Mouse (Mus musculus): ENCODE measurements around the gene Neu1. TPM values are rescaled to one million over a fixed set of nuclear protein-coding genes. Genes with fewer than 3 reads are reported as not detected.

Gene Neu1
- 30.5 and 30.9 TPM in 2 replicates for polyA plus RNA-seq (2012; rRNA removed)

DNA sequence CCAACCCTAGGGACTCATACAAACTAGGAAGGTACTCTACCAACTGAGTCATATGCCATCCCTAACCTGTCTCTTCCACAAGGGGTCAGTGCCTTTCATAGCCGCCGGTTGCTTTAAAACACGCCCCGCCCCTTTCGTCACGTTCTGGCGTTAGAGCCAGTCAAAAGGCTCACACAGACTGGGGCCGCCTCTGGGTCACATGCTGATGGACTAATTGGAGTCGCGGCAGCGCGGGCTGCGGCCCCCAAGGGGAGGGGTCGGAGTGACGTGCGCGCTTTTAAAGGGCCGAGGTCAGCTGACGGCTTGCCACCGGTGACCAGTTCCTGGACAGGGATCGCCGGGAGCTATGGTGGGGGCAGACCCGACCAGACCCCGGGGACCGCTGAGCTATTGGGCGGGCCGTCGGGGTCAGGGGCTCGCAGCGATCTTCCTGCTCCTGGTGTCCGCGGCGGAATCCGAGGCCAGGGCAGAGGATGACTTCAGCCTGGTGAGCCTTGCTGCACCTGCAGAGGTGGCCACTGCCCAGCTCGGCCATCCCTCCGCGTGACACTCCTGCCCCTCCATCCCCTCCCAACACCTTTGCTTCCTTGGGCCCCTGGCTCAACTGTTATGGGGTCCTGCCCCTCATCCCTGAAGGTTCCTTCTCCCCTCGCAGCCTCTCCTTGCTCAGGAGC is at the start of gene Neu1:
Gene Neu1, plus strand, starts transcription at position 193 of the 674 bp plus-strand sequence.

GRCm38 (mm10) chr17:34881683-34882310 is 49.3 kb upstream of the Neu1 start, which contains the start of gene Gm20547:
Gene Gm20547, minus strand, starts transcription at chr17:34882042.

DNA sequence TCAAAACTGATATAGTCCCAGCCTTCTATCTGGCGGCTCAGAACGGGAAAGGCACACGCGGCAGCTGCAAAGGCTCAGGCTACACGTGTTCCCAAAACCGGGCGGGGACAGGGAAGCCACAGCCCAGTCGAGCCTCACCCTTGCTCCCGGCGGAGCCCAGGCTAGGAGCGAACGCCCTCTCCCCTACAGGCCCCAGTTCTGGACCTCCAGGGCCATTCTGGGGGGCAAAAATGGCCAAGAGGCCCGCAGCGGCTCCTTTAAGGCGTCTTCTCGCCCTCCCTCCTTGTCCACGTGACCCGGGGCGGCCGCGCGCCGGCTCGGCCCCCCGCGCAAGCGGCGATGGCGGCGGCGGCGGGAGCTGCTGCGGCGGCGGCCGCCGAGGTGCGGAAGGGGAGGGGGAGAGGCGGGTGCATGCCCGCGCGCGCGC is 32.9 kb upstream of the Neu1 start, which contains the start of the genes C2 and Ehmt2:
Gene C2, minus strand, starts transcription at position 106 of the 427 bp plus-strand sequence.
Gene Ehmt2, plus strand, starts transcription at position 310 of the 427 bp plus-strand sequence.

DNA sequence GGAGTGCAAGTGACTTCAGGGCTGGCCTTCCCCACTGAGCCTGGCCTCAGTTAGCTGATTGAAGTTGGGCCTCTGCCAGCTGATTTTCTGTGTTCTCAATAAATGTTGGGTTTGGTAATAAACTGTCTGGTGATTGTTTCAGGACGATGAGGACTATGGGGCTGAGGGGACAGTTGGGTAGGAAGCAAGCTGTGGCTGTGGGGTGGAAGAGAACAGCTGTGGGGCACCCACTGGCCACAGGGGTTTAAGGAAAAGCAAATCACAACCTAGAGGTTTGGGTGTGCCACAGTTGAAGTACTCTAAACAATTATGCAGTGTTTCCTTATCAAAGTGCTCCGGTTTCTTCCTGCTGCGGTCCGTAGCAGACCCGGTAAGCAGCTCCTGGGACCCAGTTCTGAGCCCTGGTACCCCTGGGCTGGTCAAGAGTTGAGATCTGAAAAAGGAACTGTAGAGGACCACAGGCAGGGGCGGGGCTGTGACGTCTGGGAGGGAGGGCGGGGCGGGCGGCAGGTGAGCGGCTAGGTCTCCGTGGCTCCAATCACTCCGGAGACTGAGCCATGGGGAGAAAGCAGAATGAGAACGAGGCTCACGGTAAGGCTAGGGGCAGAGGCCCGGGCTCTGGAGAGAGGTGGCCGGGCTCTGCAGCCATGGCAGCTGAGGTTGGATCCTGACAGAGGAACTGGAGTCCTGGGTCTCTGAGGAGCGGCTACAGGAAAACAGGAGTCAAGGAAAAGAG is 17.0 kb upstream of the Neu1 start, which contains the start of gene Slc44a4:
Gene Slc44a4, plus strand, starts transcription at position 537 of the 736 bp plus-strand sequence.

DNA sequence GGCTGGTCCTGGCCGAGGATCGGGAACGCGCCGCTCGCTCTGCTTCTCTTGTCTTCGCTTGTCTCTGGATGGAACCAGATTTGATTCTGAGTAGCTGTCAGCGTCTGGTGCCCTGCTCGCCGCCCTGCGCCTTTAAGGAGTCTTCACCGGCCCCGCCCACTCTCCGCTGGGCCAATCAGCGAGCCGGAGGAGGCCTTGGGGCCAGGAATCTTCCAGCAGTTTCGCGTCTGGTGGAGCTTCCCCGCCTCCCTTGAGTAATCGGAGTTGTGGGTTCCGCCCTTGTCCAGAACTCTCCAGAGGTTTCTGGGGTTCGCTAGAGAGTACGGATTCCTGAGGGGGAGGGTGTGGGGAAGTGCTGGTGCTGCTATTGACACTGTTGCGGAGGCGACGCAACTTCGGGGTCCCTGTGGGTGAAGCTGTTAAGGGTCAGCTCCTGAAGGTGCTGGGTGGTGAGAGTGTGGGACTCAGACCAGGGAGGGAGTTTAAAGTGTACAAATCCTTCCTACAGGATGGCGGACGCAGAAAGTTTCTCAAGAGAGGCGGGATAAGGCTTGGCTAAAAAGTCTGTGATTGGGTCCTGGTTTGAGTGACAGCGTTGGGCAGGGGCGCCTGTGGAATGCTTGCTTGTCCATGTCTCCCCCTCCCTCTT is 28.2 kb downstream of the Neu1 start, which contains the start of gene Hspa1b:
Gene Hspa1b, minus strand, starts transcription at position 109 of the 649 bp plus-strand sequence.

GRCm38 (mm10) chr17:34969822-34970221 is 38.8 kb downstream of the Neu1 start, which contains the start of gene Gm20481:
Gene Gm20481, plus strand, starts transcription at chr17:34969912.

DNA sequence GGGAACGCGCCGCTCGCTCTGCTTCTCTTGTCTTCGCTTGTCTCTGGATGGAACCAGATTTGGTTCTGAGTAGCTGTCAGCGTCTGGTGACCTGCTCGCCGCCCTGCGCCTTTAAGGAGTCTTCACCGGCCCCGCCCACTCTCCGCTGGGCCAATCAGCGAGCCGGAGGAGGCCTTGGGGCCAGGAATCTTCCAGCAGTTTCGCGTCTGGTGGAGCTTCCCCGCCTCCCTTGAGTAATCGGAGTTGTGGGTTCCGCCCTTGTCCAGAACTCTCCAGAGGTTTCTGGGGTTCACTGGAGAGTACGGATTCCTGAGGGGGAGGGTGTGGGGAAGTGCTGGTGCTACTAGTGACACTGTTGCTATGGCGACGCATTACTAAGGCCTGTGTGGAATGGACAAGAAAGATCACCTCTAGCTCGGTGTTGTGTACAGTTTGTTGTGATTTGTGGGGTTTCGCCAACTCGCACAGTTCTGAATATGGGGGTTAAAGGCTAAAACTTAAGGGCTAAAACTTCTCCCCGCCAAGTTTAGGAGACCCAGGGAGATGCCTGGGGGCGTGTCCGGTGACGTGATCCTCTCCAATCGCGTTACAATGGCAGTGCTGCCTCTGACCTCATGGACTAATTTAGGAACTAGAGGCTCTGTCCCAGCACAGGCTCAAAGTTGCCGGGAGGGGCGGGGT is 41.2 kb downstream of the Neu1 start, which contains the start of the genes Hspa1a and Hspa1l:
Gene Hspa1a, minus strand, starts transcription at position 88 of the 681 bp plus-strand sequence.
Gene Hspa1l, plus strand, starts transcription at position 635 of the 681 bp plus-strand sequence.

GRCm38 (mm10) chr17:34981690-34982180 is 50.7 kb downstream of the Neu1 start, which contains the start of gene Lsm2:
Gene Lsm2, plus strand, starts transcription at chr17:34981862.

Other genes with a start within 250 kb of the Neu1 start
- 0.63 and 1.0 TPM in 2 replicates for gene C4b, start 187.4 kb upstream of the Neu1 start, polyA plus RNA-seq (2012; rRNA removed)
- 0.08 TPM in 1 of 2 replicates, not detected in the other for gene Cyp21a1, start 126.7 kb upstream of the Neu1 start, polyA plus RNA-seq (2012; rRNA removed)
- gene Stk19, start 94.3 kb upstream of the Neu1 start, polyA plus RNA-seq (2012; rRNA removed) = 75.7 and 76.3 TPM in 2 replicates
- gene Dxo, start 94.2 kb upstream of the Neu1 start, polyA plus RNA-seq (2012; rRNA removed) = 61.1 and 67.6 TPM in 2 replicates
- 89.7 and 90.9 TPM in 2 replicates for gene Skiv2l, start 81.0 kb upstream of the Neu1 start, polyA plus RNA-seq (2012; rRNA removed)
- gene Nelfe, start 80.9 kb upstream of the Neu1 start, polyA plus RNA-seq (2012; rRNA removed) = 50.7 and 54.7 TPM in 2 replicates
- gene Cfb, start 68.7 kb upstream of the Neu1 start, polyA plus RNA-seq (2012; rRNA removed) = 0.29 and 2.0 TPM in 2 replicates
- 73.3 and 74.1 TPM in 2 replicates for gene Zbtb12, start 51.8 kb upstream of the Neu1 start, polyA plus RNA-seq (2012; rRNA removed)
- gene Gm20547, start 49.2 kb upstream of the Neu1 start, polyA plus RNA-seq (2012; rRNA removed) = 0.29 TPM in 1 of 2 replicates, not detected in the other
- gene C2, start 33.0 kb upstream of the Neu1 start, polyA plus RNA-seq (2012; rRNA removed) = 2.4 and 3.2 TPM in 2 replicates
- 311 and 328 TPM in 2 replicates for gene Ehmt2, start 32.8 kb upstream of the Neu1 start, polyA plus RNA-seq (2012; rRNA removed)
- 0.04 and 0.06 TPM in 2 replicates for gene Slc44a4, start 16.8 kb upstream of the Neu1 start, polyA plus RNA-seq (2012; rRNA removed)
- 8.8 and 9.7 TPM in 2 replicates for gene Hspa1b, start 28.0 kb downstream of the Neu1 start, polyA plus RNA-seq (2012; rRNA removed)
- not detected in 2 replicates for gene Gm20481, start 38.7 kb downstream of the Neu1 start, polyA plus RNA-seq (2012; rRNA removed)
- gene Hspa1a, start 40.9 kb downstream of the Neu1 start, polyA plus RNA-seq (2012; rRNA removed) = 13.2 and 13.5 TPM in 2 replicates
- gene Hspa1l, start 41.5 kb downstream of the Neu1 start, polyA plus RNA-seq (2012; rRNA removed) = 0.62 and 0.90 TPM in 2 replicates
- gene Lsm2, start 50.6 kb downstream of the Neu1 start, polyA plus RNA-seq (2012; rRNA removed) = 93.6 and 101 TPM in 2 replicates
- gene Vars, start 69.7 kb downstream of the Neu1 start, polyA plus RNA-seq (2012; rRNA removed) = 78.1 and 85.3 TPM in 2 replicates
- gene Vwa7, start 85.3 kb downstream of the Neu1 start, polyA plus RNA-seq (2012; rRNA removed) = 0.48 TPM in 2 replicates
- 2.1 and 2.3 TPM in 2 replicates for gene Sapcd1, start 96.8 kb downstream of the Neu1 start, polyA plus RNA-seq (2012; rRNA removed)
- 2.7 and 3.0 TPM in 2 replicates for gene Msh5, start 115.5 kb downstream of the Neu1 start, polyA plus RNA-seq (2012; rRNA removed)
- gene Clic1, start 118.7 kb downstream of the Neu1 start, polyA plus RNA-seq (2012; rRNA removed) = 45.7 and 47.6 TPM in 2 replicates
- 243 and 254 TPM in 2 replicates for gene Ddah2, start 127.8 kb downstream of the Neu1 start, polyA plus RNA-seq (2012; rRNA removed)
- 2.1 TPM in 1 of 2 replicates, not detected in the other for gene Ly6g6c, start 134.1 kb downstream of the Neu1 start, polyA plus RNA-seq (2012; rRNA removed)
- gene Mpig6b, start 134.9 kb downstream of the Neu1 start, polyA plus RNA-seq (2012; rRNA removed) = 0.03 and 0.10 TPM in 2 replicates
- 6.6 and 10.1 TPM in 2 replicates for gene Ly6g6e, start 145.6 kb downstream of the Neu1 start, polyA plus RNA-seq (2012; rRNA removed)
- 1.3 and 1.6 TPM in 2 replicates for gene Ly6g6d, start 146.8 kb downstream of the Neu1 start, polyA plus RNA-seq (2012; rRNA removed)
- 0.09 and 0.19 TPM in 2 replicates for gene Ly6g6f, start 154.4 kb downstream of the Neu1 start, polyA plus RNA-seq (2012; rRNA removed)
- 110 and 114 TPM in 2 replicates for gene Abhd16a, start 158.0 kb downstream of the Neu1 start, polyA plus RNA-seq (2012; rRNA removed)
- gene Ly6g5c, start 177.0 kb downstream of the Neu1 start, polyA plus RNA-seq (2012; rRNA removed) = not detected in 2 replicates
- gene Ly6g5b, start 184.2 kb downstream of the Neu1 start, polyA plus RNA-seq (2012; rRNA removed) = 2.3 TPM in 2 replicates
- gene Gpank1, start 190.2 kb downstream of the Neu1 start, polyA plus RNA-seq (2012; rRNA removed) = 17.4 and 18.3 TPM in 2 replicates
- gene Csnk2b, start 190.8 kb downstream of the Neu1 start, polyA plus RNA-seq (2012; rRNA removed) = 170 and 198 TPM in 2 replicates
- 5.2 and 5.6 TPM in 2 replicates for gene D17H6S53E, start 195.1 kb downstream of the Neu1 start, polyA plus RNA-seq (2012; rRNA removed)
- gene Apom, start 200.8 kb downstream of the Neu1 start, polyA plus RNA-seq (2012; rRNA removed) = 0.65 and 0.84 TPM in 2 replicates
- 237 and 290 TPM in 2 replicates for gene Bag6, start 203.9 kb downstream of the Neu1 start, polyA plus RNA-seq (2012; rRNA removed)
- 228 and 250 TPM in 2 replicates for gene Prrc2a, start 233.6 kb downstream of the Neu1 start, polyA plus RNA-seq (2012; rRNA removed)
- 3.7 and 3.9 TPM in 2 replicates for gene Aif1, start 244.8 kb downstream of the Neu1 start, polyA plus RNA-seq (2012; rRNA removed)